Mouse (Mus musculus) cerebellum, postnatal 36 days (tissue): ENCODE measurements at regions not wholly inside any gene's neighbourhood (a gene's known extent, or its start where the extent isn't known, plus 50 kb on each side); places are given as distances from the start of the nearest gene placed in this dataset.
"Not testable (repeated sequence)": the region's sequence is repeated elsewhere in the genome, so short reads cannot be mapped to it uniquely, and the experiment has no call there.

Source experiments
- DNase-seq, 2 experiments: peaks; one replicate each; pipeline ENCODE4 v3.0.0; 2021 to 2022; ENCODE audit warnings: mixed read lengths in 2 of 2

- not testable (repeated sequence) for DNase-seq
Observed at GRCm38 (mm10) chr13:61957197-61957596, 172.5 kb upstream of the Zfp808 start.

- not testable (repeated sequence) for DNase-seq
Observed at GRCm38 (mm10) chr13:61978856-61979255, 150.8 kb upstream of the Zfp808 start.

GRCm38 (mm10) chr13:61996519-61996918 is 133.2 kb upstream of the Zfp808 start:
- not testable (repeated sequence) for DNase-seq

GRCm38 (mm10) chr13:61998803-61999202 is 130.9 kb upstream of the Zfp808 start:
- DNase-seq: peak in 1 of 2 experiments; percentile 1

GRCm38 (mm10) chr13:62007321-62007720 is 122.4 kb upstream of the Zfp808 start:
- peak; percentile 3 to 5 for DNase-seq

- DNase-seq: peak; percentile 5 to 10
Observed at GRCm38 (mm10) chr13:62015424-62016167, 114.1 kb upstream of the Zfp808 start.

- not testable (repeated sequence) for DNase-seq
Observed at GRCm38 (mm10) chr13:62016168-62016502, 113.6 kb upstream of the Zfp808 start.

GRCm38 (mm10) chr13:62037646-62038045 is 92.0 kb upstream of the Zfp808 start:
- DNase-seq: not testable (repeated sequence)

GRCm38 (mm10) chr13:62077951-62078671 is 51.6 kb upstream of the Zfp808 start:
- not testable (repeated sequence) for DNase-seq

- DNase-seq: not testable (repeated sequence)
Observed at GRCm38 (mm10) chr13:62078893-62079292, 50.8 kb upstream of the Zfp808 start.
